Mouse (Mus musculus) hindbrain, embryonic 10.5 days (tissue): ENCODE measurements around the gene Rnpep. TPM values are rescaled to one million over a fixed set of nuclear protein-coding genes. Genes with fewer than 3 reads are reported as not detected.
A peak's percentile ranks its signal among the peaks of the same experiment; 100 is the strongest.

Experiments
- DNase-seq: peaks from one replicate; pipeline ENCODE4 v3.0.0-alpha.2; 2017; ENCODE audit warnings: low spot score
- H3K27ac ChIP-seq: fragments of 300-500 bp; sonication (generic); 2 replicates; pipeline ENCODE4 v1.5.1; 2016; ENCODE audit warnings: mild to moderate bottlenecking, moderate library complexity
- H3K27me3 ChIP-seq: fragments of 300-500 bp; sonication (generic); 2 replicates; pipeline ENCODE4 v1.6.1; 2016; ENCODE audit warnings: mild to moderate bottlenecking; ENCODE audit not compliant: poor library complexity, insufficient read depth, severe bottlenecking
- H3K36me3 ChIP-seq: fragments of 300-500 bp; sonication (generic); 2 replicates; pipeline ENCODE4 v1.6.1; 2016; ENCODE audit warnings: mild to moderate bottlenecking, moderate library complexity
- H3K4me1 ChIP-seq: fragments of 300-500 bp; sonication (generic); replicated peaks from 2 replicates; pipeline ENCODE4 v1.6.1; 2016; ENCODE audit warnings: mild to moderate bottlenecking
- H3K4me3 ChIP-seq: fragments of 300-500 bp; sonication (generic); 2 replicates; pipeline ENCODE4 v1.5.1; 2016; ENCODE audit warnings: mild to moderate bottlenecking, moderate library complexity
- H3K9me3 ChIP-seq: fragments of 300-500 bp; sonication (generic); 2 replicates; pipeline ENCODE4 v1.6.1; 2016; ENCODE audit warnings: mild to moderate bottlenecking, moderate library complexity
- WGBS: fragments of 180-500 bp; shearing (Covaris S2); methylation state at CpG from one replicate; pipeline ENCODE4 v1.1.7; 2016; 5-methylcytosine and 5-hydroxymethylcytosine counted together
- polyA plus RNA-seq: library from polyadenylated mRNA; unstranded; fragments of >200 nt; fragmentation: Nextera tagmentation; extraction: Ambion mirVana; gene quantifications from 2 replicates; pipeline ENCODE4 v1.2.1, GENCODE M21; 2016

The Rnpep gene
- polyA plus RNA-seq, 1 experiment from 2014 or later: 108 TPM

DNA sequence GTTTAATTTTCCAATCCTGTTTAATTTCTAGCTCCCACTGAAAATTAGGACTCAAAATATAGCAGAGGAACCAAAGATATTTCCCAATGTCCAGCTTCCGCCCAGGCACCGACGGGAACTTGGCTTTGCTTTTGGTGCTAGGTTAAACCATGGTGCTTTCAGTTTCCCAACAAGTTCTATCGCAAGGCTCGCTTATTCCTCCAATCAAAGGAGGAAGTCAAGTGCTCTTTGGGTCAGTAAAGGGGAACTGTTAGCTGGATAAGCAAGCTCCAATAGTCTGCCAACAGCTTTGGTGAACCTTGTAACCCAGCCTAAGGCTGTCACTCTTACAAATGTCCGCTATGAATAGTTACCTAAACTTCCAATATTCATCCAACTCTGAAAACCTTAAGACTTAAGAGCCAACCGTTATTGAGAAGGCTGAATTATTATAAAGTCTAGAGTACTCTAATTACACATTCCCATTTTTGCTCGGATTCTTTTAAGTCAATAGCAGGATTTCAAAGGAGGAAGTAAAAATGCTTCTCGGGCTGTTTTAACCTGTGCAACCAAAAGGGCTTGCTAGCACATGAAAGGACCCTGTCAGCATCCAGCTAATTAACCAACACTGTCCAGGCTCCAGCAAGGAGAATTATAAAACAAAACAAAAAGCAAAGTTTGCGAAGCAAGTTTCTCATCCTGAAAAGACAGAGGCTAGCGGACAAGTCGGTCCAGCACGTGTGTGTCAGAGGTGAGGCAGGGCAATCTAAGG, 1.2 kb downstream of the Rnpep start:
- Histone ChIP-seq H3K27ac (peak overlapping the region; percentile 92), H3K9me3 (no peaks in the 10 kb centered on the region), H3K4me3 (peak overlapping the region; percentile 87), H3K27me3 (no peaks in the 10 kb centered on the region), H3K4me1 (peaks cover 26% of the 10 kb centered on the region), H3K36me3 (peaks cover 32% of the 10 kb centered on the region)
- no peak for DNase-seq
- WGBS: 41% methylated on average over 13 of the region's 13 CpGs

DNA sequence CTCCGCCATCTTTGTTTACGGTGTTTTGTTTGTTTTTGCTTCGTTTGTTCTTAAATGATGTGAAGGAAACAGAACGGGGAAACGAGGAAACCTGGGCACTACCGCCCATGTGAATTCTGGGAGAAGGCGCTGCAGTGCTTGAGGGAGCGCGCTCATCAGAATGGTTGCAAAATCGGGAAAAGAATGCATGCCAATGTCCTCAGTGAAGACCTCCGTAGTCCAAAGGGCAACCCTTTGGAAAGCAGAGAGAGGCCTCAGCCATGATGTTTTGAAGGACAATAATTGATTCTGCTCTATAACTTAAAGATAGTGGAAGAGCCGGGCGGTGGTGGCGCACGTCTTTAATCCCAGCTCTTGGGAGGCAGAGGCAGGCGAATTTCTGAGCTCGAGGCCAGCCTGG, 2.0 kb downstream of the Rnpep start:
- Histone ChIP-seq H3K27ac (no peak overlapping the region), H3K27me3 (no peaks in the 10 kb centered on the region), H3K4me3 (0 out of 2 replicates have a peak overlapping the region, but pooled peaks have one; percentile 87), H3K36me3 (peaks cover 40% of the 10 kb centered on the region), H3K4me1 (peaks cover 26% of the 10 kb centered on the region), H3K9me3 (no peaks in the 10 kb centered on the region)
- 96% methylated on average over 17 of the region's 17 CpGs for WGBS
- no peak for DNase-seq

DNA sequence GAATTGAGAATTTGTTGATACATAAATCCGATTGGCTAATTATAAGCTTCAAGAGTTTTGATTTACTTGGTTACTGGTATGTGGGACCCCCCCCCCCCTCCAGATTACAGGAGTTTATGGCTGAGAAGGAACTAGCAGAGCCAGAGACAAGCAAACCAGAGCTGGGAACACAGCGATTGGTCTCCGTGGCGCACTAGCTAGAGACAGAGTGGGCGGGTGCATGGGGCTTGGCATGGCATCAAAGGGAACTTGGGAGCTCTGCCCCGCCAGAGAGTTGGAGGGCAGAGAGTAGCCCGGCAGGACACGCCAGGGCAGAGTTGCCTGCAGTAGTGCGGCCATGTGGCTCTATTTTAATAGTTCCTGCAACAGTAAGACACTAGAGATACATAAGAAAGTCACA, 3.2 kb downstream of the Rnpep start:
- Histone ChIP-seq H3K36me3 (peaks cover 51% of the 10 kb centered on the region), H3K4me1 (peaks cover 26% of the 10 kb centered on the region), H3K9me3 (no peaks in the 10 kb centered on the region), H3K4me3 (no peak overlapping the region), H3K27me3 (no peaks in the 10 kb centered on the region), H3K27ac (no peak overlapping the region)
- WGBS: 89% methylated on average over 9 of the region's 9 CpGs
- no peak for DNase-seq

DNA sequence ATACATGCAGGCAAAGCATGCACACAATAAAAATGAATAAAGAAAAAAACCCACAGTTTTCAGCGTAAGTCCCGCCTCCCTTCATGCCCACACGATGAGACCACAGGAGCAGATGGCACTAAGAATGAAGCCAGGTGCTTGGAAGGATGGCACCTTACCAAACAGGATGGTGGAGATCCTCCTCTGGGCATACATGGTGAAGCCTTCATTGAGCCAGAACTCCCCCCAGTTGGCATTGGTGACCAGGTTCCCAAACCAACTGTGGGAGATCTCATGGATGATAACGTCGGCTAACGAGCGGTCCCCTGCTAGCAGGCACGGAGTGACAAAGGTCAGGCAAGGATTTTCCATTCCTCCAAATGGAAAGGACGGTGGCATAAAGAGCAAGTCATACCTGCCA, 12.5 kb downstream of the Rnpep start:
- Histone ChIP-seq H3K36me3 (peaks cover 83% of the 10 kb centered on the region), H3K27me3 (no peaks in the 10 kb centered on the region), H3K27ac (no peak overlapping the region), H3K9me3 (no peaks in the 10 kb centered on the region), H3K4me1 (no peaks in the 10 kb centered on the region), H3K4me3 (no peak overlapping the region)
- no peak for DNase-seq
- 91% methylated on average over 9 of the region's 9 CpGs for WGBS

DNA sequence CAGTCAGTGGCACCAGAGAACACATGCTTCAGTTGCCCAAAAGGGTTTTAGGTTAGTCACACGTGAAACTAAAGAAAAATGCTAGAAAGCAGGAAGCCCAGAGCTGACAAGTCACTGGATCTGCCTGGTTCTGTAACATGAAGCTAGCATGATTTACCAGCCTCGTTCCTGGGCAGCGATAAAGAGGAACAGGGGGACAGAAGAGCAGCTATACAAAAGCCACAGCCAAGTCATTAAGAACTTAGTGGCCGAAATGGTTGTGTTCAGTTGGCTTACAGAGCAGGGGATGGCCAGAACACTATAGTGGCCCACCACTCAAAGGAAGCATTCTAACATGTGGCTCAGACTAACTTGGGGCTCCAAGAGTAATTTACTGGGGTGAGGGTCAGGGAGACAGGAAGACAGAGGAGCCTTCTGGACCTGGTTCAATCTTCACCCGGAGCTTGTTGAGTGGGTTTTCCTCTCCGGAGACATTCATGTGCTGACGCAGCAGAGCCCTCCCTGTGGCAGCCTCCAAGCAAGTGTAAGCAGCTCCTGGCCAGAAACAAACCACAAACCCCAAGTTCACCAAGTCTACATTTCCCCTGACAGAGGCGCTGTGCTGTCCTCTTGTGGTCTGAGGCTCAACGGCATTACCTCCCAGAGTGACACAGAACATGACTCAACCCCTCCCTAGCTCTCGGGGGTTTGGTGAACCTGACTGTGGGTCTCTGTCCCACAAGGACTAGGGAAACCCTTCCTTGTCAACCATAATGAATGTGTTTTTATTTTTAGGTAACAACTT, 16.0 kb downstream of the Rnpep start:
- Histone ChIP-seq H3K4me1 (no peaks in the 10 kb centered on the region), H3K27me3 (no peaks in the 10 kb centered on the region), H3K4me3 (no peak overlapping the region), H3K36me3 (peaks cover 92% of the 10 kb centered on the region), H3K27ac (no peak overlapping the region), H3K9me3 (no peaks in the 10 kb centered on the region)
- 88% methylated on average over 10 of the region's 10 CpGs for WGBS
- no peak for DNase-seq

DNA sequence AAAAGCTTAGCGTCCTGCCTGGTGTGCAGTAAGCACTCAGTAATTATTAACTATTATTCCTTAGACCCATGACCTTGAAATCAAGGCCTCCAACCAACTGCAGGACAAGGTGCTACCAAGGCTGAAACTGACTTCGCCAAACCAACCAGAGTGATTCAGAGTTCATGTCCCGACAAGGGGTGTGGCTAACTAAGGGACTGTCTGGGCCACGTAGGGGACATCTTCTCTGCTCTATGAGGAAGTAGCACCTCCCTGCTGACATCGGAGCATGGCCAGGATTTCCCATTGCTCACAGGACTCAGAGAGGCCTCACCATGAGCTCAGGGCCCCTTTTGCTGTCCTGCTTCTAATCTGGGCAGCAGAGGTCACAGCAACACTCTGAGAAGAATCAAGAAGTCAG, 18.1 kb downstream of the Rnpep start:
- Histone ChIP-seq H3K4me1 (no peaks in the 10 kb centered on the region), H3K27me3 (no peaks in the 10 kb centered on the region), H3K4me3 (no peak overlapping the region), H3K36me3 (peaks cover 92% of the 10 kb centered on the region), H3K9me3 (no peaks in the 10 kb centered on the region), H3K27ac (no peak overlapping the region)
- 87% methylated on average over 5 of the region's 5 CpGs for WGBS
- no peak for DNase-seq

DNA sequence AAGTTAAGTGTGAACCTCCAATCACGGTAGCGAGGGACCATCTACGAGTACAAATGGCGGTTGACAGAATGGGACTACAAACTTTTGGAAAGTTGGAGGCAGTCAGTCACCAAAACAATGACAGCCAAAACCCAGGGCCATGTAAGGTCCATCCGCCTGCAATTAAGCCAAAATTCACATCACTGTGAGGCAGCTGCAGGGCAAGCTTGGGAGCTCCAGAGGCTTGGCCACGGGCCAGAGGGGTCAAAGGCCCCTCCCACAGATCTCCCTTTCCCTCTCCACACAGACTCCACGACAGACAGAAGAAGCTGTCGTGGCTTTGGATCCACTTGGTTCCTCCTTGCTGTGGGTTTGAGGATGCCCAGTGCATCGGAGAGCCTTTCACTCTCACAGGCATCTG, 20.6 kb downstream of the Rnpep start:
- WGBS: 90% methylated on average over 9 of the region's 9 CpGs
- H3K27me3 ChIP-seq: no peaks in the 10 kb centered on the region

DNA sequence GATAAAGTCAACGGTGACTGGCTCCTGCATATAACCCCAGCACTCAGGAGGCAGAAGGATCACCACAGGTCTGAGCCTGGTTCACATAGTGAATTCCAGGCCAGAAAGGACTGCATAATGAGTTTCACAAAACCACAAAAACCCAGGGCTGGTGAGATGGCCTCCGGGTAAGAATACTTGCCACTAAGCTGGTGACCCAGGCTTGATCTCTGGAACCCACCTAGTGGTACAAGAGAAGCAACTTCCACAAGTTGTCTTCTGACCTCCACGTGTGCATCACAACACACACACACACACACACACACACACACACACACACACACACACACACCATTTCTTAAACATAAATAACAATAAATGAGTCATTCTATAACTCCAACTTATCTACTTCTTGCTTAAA, 21.6 kb downstream of the Rnpep start:
- peaks cover 9% of the 10 kb centered on the region; the same call in 1 of the 2 replicates for H3K27me3 ChIP-seq
- H3K9me3 ChIP-seq: no peaks in the 10 kb centered on the region
- WGBS: 91% methylated on average over 3 of the region's 3 CpGs
- no peak overlapping the region for H3K4me3 ChIP-seq
- H3K36me3 ChIP-seq: peaks cover 64% of the 10 kb centered on the region
- no peak overlapping the region for H3K27ac ChIP-seq
- DNase-seq: no peak
- peaks cover 12% of the 10 kb centered on the region for H3K4me1 ChIP-seq

More for the DNA sequence above, 20.6 kb downstream of the Rnpep start:
- peaks cover 7% of the 10 kb centered on the region for H3K4me1 ChIP-seq
- H3K9me3 ChIP-seq: no peaks in the 10 kb centered on the region
- no peak overlapping the region for H3K27ac ChIP-seq
- no peak for DNase-seq
- no peak overlapping the region for H3K4me3 ChIP-seq
- H3K36me3 ChIP-seq: peaks cover 74% of the 10 kb centered on the region

DNA sequence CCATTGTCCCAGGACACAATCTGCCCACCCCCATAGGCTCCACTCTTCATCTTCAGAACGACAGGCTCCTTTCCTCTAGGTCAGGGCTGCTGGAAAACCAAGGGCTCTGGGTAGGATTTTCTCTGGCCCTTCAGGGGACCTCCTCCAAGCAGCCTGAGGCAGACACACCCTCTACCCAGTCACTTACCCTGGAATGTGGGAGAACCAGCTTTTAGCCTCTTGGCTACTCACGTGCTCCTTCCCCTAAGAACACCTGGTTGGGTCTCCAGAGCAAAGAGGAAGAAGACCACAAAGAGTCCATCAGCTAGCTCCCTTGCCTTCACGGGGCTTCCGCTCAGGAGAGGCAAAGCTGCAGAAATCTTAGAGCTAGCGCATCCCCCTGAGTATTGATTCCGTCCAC, 23.0 kb downstream of the Rnpep start:
- H3K9me3 ChIP-seq: no peaks in the 10 kb centered on the region
- H3K36me3 ChIP-seq: peaks cover 50% of the 10 kb centered on the region
- H3K27ac ChIP-seq: no peak overlapping the region; the same call in 1 of the 2 replicates
- DNase-seq: no peak
- no peak overlapping the region for H3K4me3 ChIP-seq
- 73% methylated on average over 6 of the region's 6 CpGs for WGBS
- H3K4me1 ChIP-seq: peaks cover 12% of the 10 kb centered on the region
- H3K27me3 ChIP-seq: peaks cover 15% of the 10 kb centered on the region; the same call in 1 of the 2 replicates

DNA sequence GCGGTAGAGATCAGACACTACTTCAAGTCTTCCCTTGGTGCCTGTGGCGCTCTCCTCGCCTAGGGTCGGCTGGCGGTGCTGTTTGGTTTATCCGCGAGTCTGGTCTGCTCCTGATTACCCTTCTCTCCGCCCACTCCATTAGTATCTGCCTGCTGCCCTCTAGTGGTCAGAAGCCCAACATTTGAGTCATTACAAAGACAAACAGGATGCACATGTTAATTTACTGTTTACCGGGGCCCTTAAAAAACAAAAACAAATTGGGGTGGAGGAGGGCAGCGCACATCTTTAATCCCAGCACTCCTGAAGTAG, 24.8 kb downstream of the Rnpep start:
- Histone ChIP-seq H3K27me3 (peaks cover 15% of the 10 kb centered on the region; the same call in 1 of the 2 replicates), H3K9me3 (no peaks in the 10 kb centered on the region), H3K27ac (peak overlapping the region; percentile 81), H3K4me3 (peak overlapping the region; percentile 45), H3K4me1 (peaks cover 20% of the 10 kb centered on the region), H3K36me3 (peaks cover 32% of the 10 kb centered on the region)
- peak; percentile 87 for DNase-seq
- WGBS: under 1% methylated on average over 10 of the region's 10 CpGs

DNA sequence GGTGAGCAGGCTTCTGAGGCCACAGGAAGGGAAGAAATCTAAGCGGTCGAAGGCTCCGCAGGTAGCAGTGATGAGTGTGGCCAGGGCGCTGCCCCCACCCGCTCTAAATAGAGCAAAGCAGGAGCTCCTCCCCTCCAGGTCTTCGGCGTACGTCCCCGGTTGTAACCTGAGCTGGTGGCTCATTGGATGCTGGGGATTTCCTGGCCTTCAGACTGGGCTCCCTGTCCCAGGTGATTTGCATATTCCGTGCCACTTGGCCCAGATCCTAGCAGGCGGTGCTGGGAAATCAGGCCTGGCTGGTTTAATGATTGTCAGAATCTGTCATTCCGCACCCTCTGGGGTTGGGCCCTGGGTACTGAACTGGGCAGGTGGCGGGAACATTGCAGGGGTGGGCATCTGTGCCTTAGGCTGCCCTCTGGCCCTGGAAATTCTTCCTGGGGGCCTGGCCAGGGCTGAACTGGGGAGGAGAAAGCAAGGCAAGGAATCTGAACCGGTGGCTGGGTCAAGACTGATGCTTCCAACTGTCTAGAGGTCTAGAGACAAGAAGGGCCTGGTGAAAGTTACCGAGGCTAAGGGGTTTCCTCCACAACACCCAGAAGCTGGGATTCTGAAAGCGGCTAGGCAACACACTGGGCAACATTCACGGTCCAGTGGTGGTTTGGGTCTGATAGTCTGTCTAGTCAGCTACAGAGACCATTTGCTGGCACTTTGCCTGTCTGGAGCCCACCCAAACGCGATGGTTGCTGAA, 25.3 kb downstream of the Rnpep start, which contains the start of gene Elf3:
TSS of gene Elf3 (minus strand) at position 189 of the 748 bp plus-strand sequence.
- H3K4me1 ChIP-seq: peaks cover 20% of the 10 kb centered on the region
- 3% methylated on average over 19 of the region's 19 CpGs for WGBS
- peak; percentile 61 for DNase-seq
- H3K27ac ChIP-seq: peak within 1 kb of the TSS; percentile 81
- H3K27me3 ChIP-seq: peaks cover 15% of the 10 kb centered on the region; the same call in 1 of the 2 replicates
- H3K36me3 ChIP-seq: peaks cover 26% of the 10 kb centered on the region
- H3K9me3 ChIP-seq: no peaks in the 10 kb centered on the region
- H3K4me3 ChIP-seq: peak within 1 kb of the TSS; percentile 45

DNA sequence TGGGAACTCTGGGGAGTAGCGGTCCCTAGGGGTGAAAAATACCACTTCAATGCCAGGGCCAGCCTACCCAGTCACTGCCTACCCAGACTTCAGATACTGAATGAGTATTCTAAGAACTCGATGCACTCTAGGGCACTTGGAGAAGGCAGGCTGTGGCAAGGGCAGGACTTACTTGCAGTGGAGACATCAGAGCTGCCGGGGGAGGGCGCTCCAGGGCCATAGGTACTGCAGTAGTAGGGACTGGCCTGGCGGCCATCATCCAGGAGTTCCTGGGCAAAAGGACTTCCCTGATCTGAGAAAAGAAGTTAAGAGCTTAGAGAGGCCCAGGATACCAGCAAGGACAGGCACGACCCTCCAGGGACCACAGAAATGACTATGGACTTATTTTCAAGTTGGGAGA, 27.6 kb downstream of the Rnpep start:
- no peak overlapping the region for H3K4me3 ChIP-seq
- H3K36me3 ChIP-seq: peaks cover 4% of the 10 kb centered on the region
- no peak for DNase-seq
- no peak overlapping the region for H3K27ac ChIP-seq
- H3K27me3 ChIP-seq: peaks cover 15% of the 10 kb centered on the region; the same call in 1 of the 2 replicates
- peaks cover 20% of the 10 kb centered on the region for H3K4me1 ChIP-seq
- H3K9me3 ChIP-seq: no peaks in the 10 kb centered on the region
- 78% methylated on average over 6 of the region's 6 CpGs for WGBS
